Mouse (Mus musculus) stomach, embryonic 15.5 days (tissue): ENCODE results near the gene Plekhg2. TPM values are rescaled to one million over a fixed set of nuclear protein-coding genes. Genes with fewer than 3 reads are reported as not detected.

Experiments
- ATAC-seq: fragments of 200-750 bp; cut with Nextera tagmentation; 2 replicates; pipeline ENCODE4 v1.8.0; 2017; ENCODE audit warnings: low read depth, moderate number of reproducible peaks, moderate TSS enrichment; ENCODE audit not compliant: insufficient read depth, low FRiP score
- H3K27ac ChIP-seq: fragments of 300-500 bp; sonication (generic); 2 replicates; pipeline ENCODE4 v1.5.1; 2015; ENCODE audit warnings: mild to moderate bottlenecking, inconsistent platforms
- H3K27me3 ChIP-seq: fragments of 300-500 bp; sonication (generic); replicated peaks from 2 replicates; pipeline ENCODE4 v1.6.1; 2015; ENCODE audit warnings: inconsistent platforms
- H3K36me3 ChIP-seq: fragments of 300-500 bp; sonication (generic); 2 replicates; pipeline ENCODE4 v1.6.1; 2015; ENCODE audit warnings: inconsistent platforms
- H3K4me1 ChIP-seq: fragments of 300-500 bp; sonication (generic); 2 replicates; pipeline ENCODE4 v1.6.1; 2015; ENCODE audit warnings: inconsistent platforms
- H3K4me2 ChIP-seq: fragments of 300-500 bp; sonication (generic); 2 replicates; pipeline ENCODE4 v1.6.1; 2015; ENCODE audit warnings: mild to moderate bottlenecking, inconsistent platforms
- H3K4me3 ChIP-seq: fragments of 300-500 bp; sonication (generic); replicated peaks from 2 replicates; pipeline ENCODE4 v1.5.1; 2015; ENCODE audit warnings: inconsistent platforms
- H3K9ac ChIP-seq: fragments of 300-500 bp; sonication (generic); 2 replicates; pipeline ENCODE4 v1.6.1; 2015; ENCODE audit warnings: inconsistent platforms
- H3K9me3 ChIP-seq: fragments of 300-500 bp; sonication (generic); 2 replicates; pipeline ENCODE4 v1.6.1; 2016; ENCODE audit warnings: inconsistent platforms
- WGBS: fragments of 180-500 bp; shearing (Covaris S2); methylation state at CpG from one replicate; pipeline ENCODE4 v1.1.7; 2015; 5-methylcytosine and 5-hydroxymethylcytosine counted together
- polyA plus RNA-seq: library from polyadenylated mRNA; unstranded; fragments of >200 nt; fragmentation: Nextera tagmentation; extraction: Ambion mirVana; gene quantifications from 2 replicates; pipeline ENCODE4 v1.2.1, GENCODE M21; 2015

The Plekhg2 gene
- polyA plus RNA-seq, 1 experiment from 2014 or later: 48.4 TPM

DNA sequence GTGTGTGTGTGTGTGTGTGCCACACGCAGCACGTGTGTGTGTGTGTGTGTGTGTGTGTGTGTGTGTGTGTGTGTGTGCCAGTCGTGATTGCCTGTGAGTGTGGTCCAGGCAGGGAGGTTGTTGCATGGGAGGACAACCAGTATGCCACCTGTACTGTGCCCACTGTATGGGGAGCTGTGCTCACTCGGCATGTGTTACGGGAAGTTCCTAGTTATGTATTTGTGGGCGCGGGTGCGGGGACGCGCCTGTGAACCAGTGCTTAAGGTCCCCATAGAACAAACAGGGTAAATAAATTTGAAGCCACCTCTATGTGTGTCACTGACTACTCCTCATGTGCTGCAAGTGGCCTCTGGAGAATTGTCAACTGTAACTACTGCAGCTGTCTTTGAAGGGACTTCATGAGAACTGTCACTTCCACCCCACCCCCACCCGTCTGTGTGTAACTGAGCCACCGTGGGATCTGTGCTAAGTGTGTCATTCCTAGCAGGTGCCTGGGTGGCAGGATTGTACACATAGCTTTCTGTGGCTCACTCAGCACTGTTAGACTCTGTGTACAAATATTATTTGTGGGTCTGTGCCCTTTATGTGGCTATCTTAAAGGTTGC lies 10.1 kb upstream of the Plekhg2 start:
- H3K27me3 ChIP-seq: no peaks in the 10 kb centered on the region
- peaks cover 10% of the 10 kb centered on the region for H3K36me3 ChIP-seq
- H3K4me3 ChIP-seq: peak overlapping the region; percentile 41; the same call in 1 of the 2 replicates
- no peak overlapping the region for H3K9ac ChIP-seq
- WGBS: 30% methylated on average over 12 of the region's 12 CpGs
- peak; percentile 4; the same call in 1 of the 2 replicates for ATAC-seq
- peak overlapping the region; percentile 70 for H3K4me2 ChIP-seq
- H3K9me3 ChIP-seq: no peaks in the 10 kb centered on the region
- peaks cover 49% of the 10 kb centered on the region for H3K4me1 ChIP-seq
- peak overlapping the region; percentile 100 for H3K27ac ChIP-seq

DNA sequence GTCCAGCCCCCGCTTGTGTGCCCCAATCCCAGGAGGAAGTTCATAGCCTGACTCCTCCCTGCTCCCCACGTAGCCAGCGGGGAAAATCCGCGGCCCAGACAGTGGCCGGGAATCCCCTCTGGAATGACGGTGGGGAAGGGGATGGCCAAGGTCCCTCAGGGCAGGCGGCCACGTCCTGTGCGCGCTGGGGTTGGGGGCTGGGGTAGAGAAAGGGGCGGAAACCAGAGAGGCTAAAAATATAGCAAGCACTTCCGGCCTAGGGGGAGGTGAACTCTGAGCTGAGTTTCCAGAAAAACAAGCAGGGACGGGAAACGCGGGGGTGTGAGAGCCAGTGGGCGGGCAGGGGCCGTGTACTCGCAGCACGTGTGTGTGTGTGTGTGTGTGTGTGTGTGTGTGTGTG lies 9.5 kb upstream of the Plekhg2 start:
- ATAC-seq: peak; percentile 63
- H3K4me3 ChIP-seq: peak overlapping the region; percentile 41
- H3K4me2 ChIP-seq: peak overlapping the region; percentile 70
- H3K27ac ChIP-seq: peak overlapping the region; percentile 100
- peaks cover 54% of the 10 kb centered on the region for H3K4me1 ChIP-seq
- H3K9me3 ChIP-seq: no peaks in the 10 kb centered on the region
- no peaks in the 10 kb centered on the region for H3K27me3 ChIP-seq
- peak overlapping the region; percentile 32; the same call in 1 of the 2 replicates for H3K9ac ChIP-seq
- under 1% methylated on average over 20 of the region's 20 CpGs for WGBS
- peaks cover 13% of the 10 kb centered on the region for H3K36me3 ChIP-seq

DNA sequence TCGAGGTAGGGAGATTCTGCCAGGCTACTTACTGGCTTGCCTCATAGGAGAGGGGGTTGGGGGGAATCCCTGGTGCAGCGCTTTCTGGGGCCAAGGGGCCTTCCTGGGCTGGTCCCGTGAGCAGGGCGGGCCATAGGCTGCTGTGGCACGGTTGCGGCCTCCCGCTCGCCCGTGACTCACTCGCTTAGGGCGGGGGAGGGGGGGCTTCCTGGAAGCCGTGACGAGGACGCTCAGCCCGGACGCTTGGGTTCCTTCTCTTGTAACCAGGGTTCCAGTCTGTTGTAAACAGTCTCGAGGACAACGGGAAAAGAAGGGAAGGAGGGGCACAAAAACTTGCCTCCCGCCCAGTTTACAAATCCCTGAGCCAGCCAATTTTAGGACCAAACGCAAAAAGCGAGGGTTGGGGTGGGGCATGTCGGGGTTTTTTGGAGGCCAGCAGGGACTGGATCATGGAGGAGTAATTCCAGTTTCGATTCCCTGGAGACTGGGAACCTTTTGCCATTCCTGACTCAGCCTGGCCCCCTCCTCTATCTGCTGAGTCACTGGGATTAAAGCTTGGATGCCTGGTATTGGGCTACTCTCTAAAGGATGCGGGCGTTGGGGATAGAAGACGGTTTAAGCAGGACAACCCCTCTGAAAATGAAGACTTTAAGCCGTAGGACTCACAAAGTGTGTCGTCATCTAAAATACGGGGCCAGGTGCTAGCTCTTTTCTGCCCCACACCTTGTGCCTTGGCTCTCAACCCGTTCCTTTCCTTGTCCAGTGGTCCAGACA lies 8.8 kb upstream of the Plekhg2 start:
- H3K4me3 ChIP-seq: peak overlapping the region; percentile 41
- H3K9ac ChIP-seq: peak overlapping the region; percentile 32; the same call in 1 of the 2 replicates
- H3K4me1 ChIP-seq: peaks cover 57% of the 10 kb centered on the region
- peak overlapping the region; percentile 70 for H3K4me2 ChIP-seq
- H3K36me3 ChIP-seq: peaks cover 13% of the 10 kb centered on the region
- H3K9me3 ChIP-seq: no peaks in the 10 kb centered on the region
- H3K27me3 ChIP-seq: no peaks in the 10 kb centered on the region
- WGBS: 2% methylated on average over 30 of the region's 30 CpGs
- H3K27ac ChIP-seq: peak overlapping the region; percentile 100
- peak; percentile 25 for ATAC-seq

DNA sequence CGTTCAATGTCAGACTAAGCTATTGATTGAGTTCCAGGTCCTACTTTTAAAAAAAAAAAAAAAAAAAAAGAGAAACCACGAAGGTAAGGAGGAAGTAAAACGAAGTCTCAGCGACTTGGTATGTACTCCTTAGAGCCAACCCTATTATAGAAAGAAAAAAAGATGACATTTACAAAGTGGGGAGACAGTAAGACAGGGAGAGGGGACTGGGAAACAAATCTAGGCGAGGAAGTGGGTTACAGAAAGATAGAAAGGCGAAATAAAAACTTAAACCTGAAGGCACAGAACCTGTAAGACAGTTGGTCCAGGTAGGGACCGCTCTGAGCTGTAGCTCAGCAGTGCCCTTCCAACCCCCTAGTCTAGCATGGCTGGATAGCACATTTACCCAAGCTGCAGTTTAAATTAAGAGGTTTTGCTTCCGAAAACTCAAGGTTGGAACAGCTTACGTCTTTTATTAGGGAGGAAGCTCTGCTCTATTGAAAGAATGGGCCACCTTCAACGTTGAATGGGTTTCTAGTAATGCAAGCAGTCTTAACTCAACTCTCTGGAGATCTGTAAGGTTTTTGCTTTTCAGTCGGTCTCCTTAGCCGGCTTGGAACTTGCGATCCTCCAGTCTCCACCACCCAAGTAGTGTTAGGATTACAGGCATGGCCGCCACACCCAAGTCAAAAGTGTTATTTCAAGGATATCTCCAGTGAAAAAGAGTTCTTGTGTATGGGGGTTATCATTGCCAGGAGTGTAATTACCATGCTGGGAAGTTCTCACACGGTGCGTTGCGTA lies 8.0 kb upstream of the Plekhg2 start, which contains the start of gene Zfp36:
Gene Zfp36 (minus strand): TSS at position 17 of the 780 bp plus-strand sequence.
- Histone ChIP-seq H3K27ac (peak within 1 kb of the TSS; percentile 100), H3K36me3 (peaks cover 10% of the 10 kb centered on the region), H3K9ac (peak within 1 kb of the TSS; percentile 89; the same call in 1 of the 2 replicates), H3K4me1 (peaks cover 55% of the 10 kb centered on the region), H3K4me3 (peak within 1 kb of the TSS; percentile 74), H3K4me2 (peak within 1 kb of the TSS; percentile 82), H3K27me3 (no peaks in the 10 kb centered on the region), H3K9me3 (no peaks in the 10 kb centered on the region)
- WGBS: 40% methylated on average over 17 of the region's 17 CpGs
- ATAC-seq: no peak

- peak overlapping the region; percentile 74 for H3K4me3 ChIP-seq
- no peaks in the 10 kb centered on the region for H3K27me3 ChIP-seq
- ATAC-seq: peak; percentile 28; the same call in 1 of the 2 replicates
- H3K4me1 ChIP-seq: peaks cover 55% of the 10 kb centered on the region
- H3K27ac ChIP-seq: peak overlapping the region; percentile 100
- peak overlapping the region; percentile 82 for H3K4me2 ChIP-seq
- H3K9ac ChIP-seq: peak overlapping the region; percentile 89
- peaks cover 8% of the 10 kb centered on the region; the same call in 1 of the 2 replicates for H3K36me3 ChIP-seq
- no peaks in the 10 kb centered on the region for H3K9me3 ChIP-seq
- WGBS: under 1% methylated on average over 53 of the region's 53 CpGs
Measured at GRCm38 (mm10) chr7:28378769-28379651, 6.6 kb upstream of the Plekhg2 start.

- peak overlapping the region; percentile 82 for H3K4me2 ChIP-seq
- no peaks in the 10 kb centered on the region for H3K9me3 ChIP-seq
- peaks cover 8% of the 10 kb centered on the region; the same call in 1 of the 2 replicates for H3K36me3 ChIP-seq
- peak overlapping the region; percentile 74 for H3K4me3 ChIP-seq
- no peak for ATAC-seq
- peaks cover 57% of the 10 kb centered on the region for H3K4me1 ChIP-seq
- no peaks in the 10 kb centered on the region for H3K27me3 ChIP-seq
- 25% methylated on average over 32 of the region's 32 CpGs for WGBS
- H3K9ac ChIP-seq: peak overlapping the region; percentile 89
- peak overlapping the region; percentile 100 for H3K27ac ChIP-seq
Measured at GRCm38 (mm10) chr7:28378066-28378690, 5.8 kb upstream of the Plekhg2 start.

DNA sequence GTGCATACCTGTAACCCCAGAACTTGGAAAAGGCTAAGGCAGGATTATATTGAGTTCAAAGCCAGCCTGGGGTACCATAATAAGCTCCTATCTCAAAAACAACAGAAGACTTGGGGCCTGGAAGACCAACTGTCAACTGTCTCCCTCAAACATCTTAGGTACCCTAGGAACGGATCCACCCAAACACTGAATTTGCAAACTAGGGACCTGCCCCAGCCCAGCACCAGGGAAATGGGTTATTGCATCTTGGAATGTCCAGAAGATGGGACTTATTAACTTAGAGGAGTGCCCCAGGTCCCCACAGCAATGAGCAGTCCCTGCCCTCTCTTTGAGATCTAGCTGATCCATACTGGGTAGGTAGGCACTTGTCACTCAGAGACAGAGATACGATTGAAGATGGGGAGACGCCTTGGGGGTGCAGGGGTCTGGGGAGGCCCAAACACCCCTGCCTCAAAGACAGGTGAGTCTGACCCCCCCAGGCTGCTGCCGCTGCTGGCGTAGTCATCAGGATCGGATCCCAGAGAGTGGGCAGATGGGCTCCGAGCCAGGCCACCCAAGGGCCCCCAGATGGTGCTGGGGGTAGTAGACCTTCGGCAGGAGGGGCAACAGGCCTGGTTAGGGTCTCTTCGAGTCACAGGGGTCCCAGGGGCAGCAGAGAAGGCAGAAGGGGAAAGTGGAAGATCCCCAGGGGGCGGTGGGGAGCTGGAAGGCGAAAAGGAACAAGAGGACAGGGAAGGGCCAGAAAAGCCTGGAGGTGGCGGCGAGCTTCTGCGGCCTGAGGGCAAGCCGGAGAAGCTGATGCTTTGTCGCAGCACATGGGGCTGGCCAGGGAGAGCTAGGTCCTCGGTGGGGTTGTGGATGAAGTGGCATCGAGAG lies 5.0 kb upstream of the Plekhg2 start:
- no peaks in the 10 kb centered on the region for H3K9me3 ChIP-seq
- no peak for ATAC-seq
- no peaks in the 10 kb centered on the region for H3K27me3 ChIP-seq
- H3K4me3 ChIP-seq: peak overlapping the region; percentile 74
- peak overlapping the region; percentile 82 for H3K4me2 ChIP-seq
- H3K4me1 ChIP-seq: peaks cover 49% of the 10 kb centered on the region
- WGBS: 59% methylated on average over 18 of the region's 18 CpGs
- peak overlapping the region; percentile 100 for H3K27ac ChIP-seq
- peaks cover 8% of the 10 kb centered on the region; the same call in 1 of the 2 replicates for H3K36me3 ChIP-seq
- peak overlapping the region; percentile 89 for H3K9ac ChIP-seq

DNA sequence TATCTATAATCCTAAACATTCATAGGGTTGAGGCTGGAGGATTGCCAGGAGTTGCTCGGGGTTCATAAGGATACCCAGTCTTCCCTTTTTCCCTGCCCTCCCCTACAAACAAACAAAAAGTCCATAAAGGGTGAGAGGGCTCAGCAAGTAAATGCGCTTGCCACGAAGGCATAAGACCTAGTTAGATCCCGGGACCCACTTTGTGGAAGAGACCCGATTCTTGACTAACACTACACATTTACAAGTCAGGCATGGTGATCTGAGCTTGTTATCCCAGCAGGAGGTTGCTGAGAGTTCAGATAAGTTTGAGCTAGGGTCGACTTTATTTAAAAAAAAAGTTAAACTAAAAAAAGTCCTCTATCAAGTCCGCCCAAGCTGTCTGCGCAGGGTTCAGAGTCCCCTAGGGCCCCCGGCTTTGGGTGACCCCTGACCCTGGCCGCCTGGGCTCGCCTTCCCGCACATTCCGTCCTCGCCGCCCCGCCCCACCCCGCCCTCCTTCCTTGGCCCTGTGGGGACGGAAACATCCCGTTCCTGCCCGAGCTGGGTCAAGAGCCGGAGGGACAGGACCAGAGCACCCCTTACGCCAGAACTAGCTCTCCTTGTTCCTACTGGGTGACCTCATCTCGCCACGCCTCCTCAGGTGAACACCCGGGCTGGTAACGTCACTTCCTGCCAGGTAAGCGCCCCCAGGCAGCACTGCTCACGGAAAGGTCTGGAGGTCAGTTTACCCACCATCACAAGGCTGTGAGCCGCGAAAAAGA lies 3.8 kb upstream of the Plekhg2 start:
- H3K9me3 ChIP-seq: no peaks in the 10 kb centered on the region
- ATAC-seq: peak; percentile 10; the same call in 1 of the 2 replicates
- peaks cover 40% of the 10 kb centered on the region for H3K4me1 ChIP-seq

DNA sequence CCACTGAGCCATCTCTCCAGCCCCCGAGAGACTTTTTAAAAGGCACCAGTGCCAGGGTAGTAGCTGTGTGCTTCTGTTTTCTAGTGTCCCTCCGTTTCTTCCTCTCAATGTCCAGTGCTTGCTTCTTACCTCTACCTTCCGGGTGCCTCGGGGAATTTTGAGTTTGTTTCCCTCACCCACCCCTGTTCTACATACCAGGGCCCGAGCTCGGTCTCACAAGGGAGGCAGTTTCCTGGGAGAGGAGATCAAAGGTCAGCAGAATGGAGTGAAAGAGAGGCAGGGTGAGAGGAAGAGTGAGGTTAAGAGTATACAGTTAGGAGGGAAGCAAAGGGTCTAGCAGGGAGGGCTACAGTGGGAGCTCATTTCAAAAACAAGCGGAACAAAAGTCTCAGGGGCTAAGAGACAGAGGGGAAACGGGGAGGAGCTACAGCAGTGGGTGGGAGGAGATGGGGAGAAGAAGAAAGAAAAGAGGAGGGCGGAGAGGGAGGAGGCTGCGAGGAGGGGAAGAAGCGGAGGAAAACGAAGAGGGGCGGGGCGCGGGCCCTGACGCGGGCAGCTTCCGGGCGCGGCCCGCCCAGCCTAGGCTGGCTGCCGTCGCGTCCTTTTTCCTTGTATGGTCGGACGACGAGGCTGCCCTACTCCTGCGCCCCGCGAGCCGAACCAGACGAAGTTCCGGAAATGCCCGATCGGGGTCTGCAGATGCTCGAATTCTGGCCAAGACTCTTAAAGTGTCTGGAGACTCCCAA lies 3.0 kb upstream of the Plekhg2 start:
- peak; percentile 45 for ATAC-seq
- Histone ChIP-seq H3K9ac (peak overlapping the region; percentile 50; the same call in 1 of the 2 replicates), H3K27ac (peak overlapping the region; percentile 100), H3K9me3 (no peaks in the 10 kb centered on the region), H3K4me3 (peak overlapping the region; percentile 32), H3K4me1 (peaks cover 40% of the 10 kb centered on the region), H3K36me3 (peaks cover 8% of the 10 kb centered on the region; the same call in 1 of the 2 replicates), H3K4me2 (peak overlapping the region; percentile 82), H3K27me3 (no peaks in the 10 kb centered on the region)
- under 1% methylated on average over 34 of the region's 36 CpGs for WGBS

More for the DNA sequence above, 3.8 kb upstream of the Plekhg2 start:
- WGBS: 2% methylated on average over 30 of the region's 30 CpGs
- Histone ChIP-seq H3K36me3 (peaks cover 8% of the 10 kb centered on the region; the same call in 1 of the 2 replicates), H3K4me3 (peak overlapping the region; percentile 32), H3K27me3 (no peaks in the 10 kb centered on the region), H3K9ac (peak overlapping the region; percentile 50; the same call in 1 of the 2 replicates), H3K4me2 (peak overlapping the region; percentile 82), H3K27ac (peak overlapping the region; percentile 100)
